Mouse (Mus musculus) right cerebral cortex, postnatal 14 days (tissue): ENCODE results near the gene Dcaf12l2.

Experiments
- DNase-seq: peaks from one replicate; pipeline ENCODE4 v3.0.0; 2022

Dcaf12l2 gene

DNA sequence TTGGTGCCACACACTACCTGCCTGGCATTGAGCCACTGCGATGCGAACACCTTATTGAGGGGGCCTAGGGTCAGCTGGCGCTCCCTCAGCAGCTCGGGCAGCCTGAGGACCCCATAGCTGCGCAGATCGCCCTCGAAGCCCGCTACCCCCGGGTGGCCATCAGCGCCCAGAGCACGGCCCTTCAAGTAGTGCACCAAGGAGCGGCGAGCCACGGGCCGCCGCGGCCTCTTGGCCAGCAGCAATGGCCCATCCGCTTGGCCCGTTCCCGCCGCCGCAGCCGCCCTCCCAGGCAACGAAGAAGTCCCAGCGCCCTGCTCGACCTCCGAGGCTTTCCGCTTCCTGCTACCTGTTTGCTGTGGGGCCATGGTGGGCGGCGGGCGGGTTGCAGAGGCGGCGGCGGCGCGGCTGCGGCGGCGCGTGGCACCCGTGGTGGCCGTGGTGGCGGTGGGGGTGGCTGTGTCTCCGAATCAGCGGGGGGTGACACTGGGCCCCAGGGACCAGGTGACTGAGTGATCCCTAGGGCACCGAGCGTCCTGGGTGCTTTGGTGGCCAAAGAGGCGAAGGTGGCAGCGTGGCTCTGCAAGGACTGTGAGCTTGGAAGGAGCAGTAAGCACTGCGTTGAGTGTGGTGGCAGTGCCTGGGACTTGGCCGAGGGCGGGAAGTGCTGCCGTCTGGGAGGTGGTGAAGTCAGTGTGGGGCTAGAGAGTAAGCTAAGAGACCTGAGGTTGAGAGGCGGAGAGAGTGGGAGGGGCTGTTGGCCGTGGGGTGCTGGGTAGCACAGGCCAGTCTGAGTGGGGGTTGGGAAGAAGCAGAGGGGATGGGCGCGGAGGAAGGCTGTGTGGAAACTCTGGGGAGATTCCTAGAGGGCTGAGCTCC lies at the start of gene Dcaf12l2:
TSS of gene Dcaf12l2 (minus strand) at position 697 of the 876 bp plus-strand sequence.
- DNase-seq: peak; percentile 11

DNA sequence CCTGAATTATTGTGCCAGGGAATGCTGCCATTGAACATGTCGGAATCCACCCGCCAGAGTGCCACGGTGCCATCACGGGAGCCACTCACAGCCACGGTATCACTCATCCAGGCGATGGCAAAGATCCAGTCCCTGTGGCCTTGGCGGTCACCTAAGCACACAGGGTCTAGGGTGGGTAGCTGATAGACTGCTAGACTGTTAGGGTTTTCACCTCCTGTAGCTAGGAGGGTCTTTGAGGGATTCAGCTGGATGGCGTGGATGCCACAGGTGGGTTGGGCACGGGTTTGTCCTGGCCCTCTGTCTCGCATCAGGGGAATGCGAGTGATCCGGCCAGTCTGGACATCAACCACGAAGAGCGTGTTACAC lies 879 bp downstream of the Dcaf12l2 start:
- no peak for DNase-seq
